Mouse (Mus musculus) kidney, adult 2 months (tissue): ENCODE data around the gene Gm3646.

Experiments used
- CTCF ChIP-seq: fragments of 200-500 bp; conservative IDR thresholded peaks from 2 replicates; pipeline ENCODE4 v1.5.1; 2011; ENCODE audit warnings: low read depth, mild to moderate bottlenecking, control low read depth, low read length, moderate library complexity, mixed read lengths; ENCODE audit not compliant: insufficient read depth, insufficient read length
- POLR2A ChIP-seq: fragments of 200-500 bp; IDR thresholded peaks from one replicate; pipeline ENCODE4 v1.6.1; 2011; ENCODE audit warnings: low read depth, low read length, control low read depth

DNA sequence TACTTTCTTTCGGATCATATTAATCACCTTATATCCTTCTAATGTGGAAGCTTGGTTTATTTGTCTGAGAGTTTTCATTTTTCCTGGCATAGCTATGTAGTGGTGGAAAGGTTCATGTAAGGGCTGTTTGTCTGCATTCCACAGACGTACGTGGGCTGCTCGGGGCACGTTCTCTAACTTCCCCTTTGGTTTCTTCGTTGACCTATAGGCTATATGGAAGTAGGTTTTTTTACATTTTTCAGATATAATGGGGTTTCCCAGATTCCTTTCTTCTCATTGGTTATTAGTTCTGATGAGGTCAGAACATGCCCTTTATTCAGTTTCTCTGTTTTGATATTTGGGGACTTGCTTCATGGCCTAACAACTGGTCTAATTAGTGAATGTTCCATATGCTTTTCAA lies 23.3 kb downstream of the Gm3646 start:
- TF ChIP-seq POLR2A (no peak), CTCF (no peak)
